Mouse (Mus musculus) heart, adult 18-20 months (tissue): ENCODE measurements around the gene Arpin. TPM values are rescaled to one million over a fixed set of nuclear protein-coding genes. Genes with fewer than 3 reads are reported as not detected.

Experiments
- DNase-seq, 2 experiments: peaks; one replicate each; pipeline ENCODE4 v3.0.0; 2021 to 2022; ENCODE audit warnings: mixed read lengths in 1 of 2
- microRNA-seq, 2 experiments: library from miRNA; unstranded; fragments of <30 nt; microRNA quantifications; one replicate each; pipeline ENCODE4 v1.2.0; 2022
- total RNA-seq, 2 experiments: library from RNA; stranded (reverse); gene quantifications; 2 replicates each; pipeline ENCODE4 v1.2.3; 2021

Arpin gene
- total RNA-seq, 2 experiments from 2014 or later: 9.7 to 10.6 TPM

- DNase-seq: peak in 1 of 2 experiments; percentile 25
Observed at GRCm38 (mm10) chr7:79892576-79893428, 42.4 kb downstream of the Arpin start.

GRCm38 (mm10) chr7:79890436-79891221 is 44.5 kb downstream of the Arpin start:
- no peak for DNase-seq

GRCm38 (mm10) chr7:79888603-79889002 is 46.6 kb downstream of the Arpin start:
- no peak for DNase-seq

GRCm38 (mm10) chr7:79883613-79884334 is 51.4 kb downstream of the Arpin start:
- DNase-seq: no peak

GRCm38 (mm10) chr7:79881901-79882300 is 53.3 kb downstream of the Arpin start:
- no peak for DNase-seq

- peak; percentile 42 to 65 for DNase-seq
Observed at GRCm38 (mm10) chr7:79880998-79881397, 54.2 kb downstream of the Arpin start.

GRCm38 (mm10) chr7:79880033-79880432 is 55.1 kb downstream of the Arpin start:
- DNase-seq: no peak

- DNase-seq: no peak
Observed at GRCm38 (mm10) chr7:79878455-79879025, 56.6 kb downstream of the Arpin start.

Small RNA genes within 50 kb of the gene (microRNA-seq; reads per million reads assigned to microRNA genes)
- 0 reads per million in 2 experiments for gene Gm24541

Other genes with a start within 250 kb of the Arpin start
- 1 to 10 TPM in 1 of 2 experiments, under 1 TPM in 1; 0.82 to 1.1 TPM for gene Kif7, start 219.6 kb downstream of the Arpin start, total RNA-seq
- 10 to 100 TPM in 1 of 2 experiments, 1 to 10 TPM in 1; 9.4 to 52.1 TPM for gene Plin1, start 202.5 kb downstream of the Arpin start, total RNA-seq
- gene Pex11a, start 192.2 kb downstream of the Arpin start, total RNA-seq: 10 to 100 TPM; 18.0 to 21.4 TPM
- gene Wdr93, start 192.2 kb downstream of the Arpin start, total RNA-seq: under 1 TPM; 0.22 to 0.41 TPM
- not detected for gene Mesp1, start 141.6 kb downstream of the Arpin start, total RNA-seq
- under 1 TPM in 1 of 2 experiments, not detected in 1; 0.12 TPM for gene Mesp2, start 124.6 kb downstream of the Arpin start, total RNA-seq
- 10 to 100 TPM; 10.5 to 13.0 TPM for gene Anpep, start 74.3 kb downstream of the Arpin start, total RNA-seq
- gene Ap3s2, start 14.7 kb downstream of the Arpin start, total RNA-seq: 10 to 100 TPM; 24.7 to 25.7 TPM
- 10 to 100 TPM; 21.6 to 22.4 TPM for gene Zfp710, start 89.5 kb upstream of the Arpin start, total RNA-seq
- 1,000 to 10,000 TPM; 2,187 to 2,245 TPM for gene Idh2, start 180.0 kb upstream of the Arpin start, total RNA-seq